ENCODE assay signal across 18 mouse cellular contexts in the genomic region with DNA sequence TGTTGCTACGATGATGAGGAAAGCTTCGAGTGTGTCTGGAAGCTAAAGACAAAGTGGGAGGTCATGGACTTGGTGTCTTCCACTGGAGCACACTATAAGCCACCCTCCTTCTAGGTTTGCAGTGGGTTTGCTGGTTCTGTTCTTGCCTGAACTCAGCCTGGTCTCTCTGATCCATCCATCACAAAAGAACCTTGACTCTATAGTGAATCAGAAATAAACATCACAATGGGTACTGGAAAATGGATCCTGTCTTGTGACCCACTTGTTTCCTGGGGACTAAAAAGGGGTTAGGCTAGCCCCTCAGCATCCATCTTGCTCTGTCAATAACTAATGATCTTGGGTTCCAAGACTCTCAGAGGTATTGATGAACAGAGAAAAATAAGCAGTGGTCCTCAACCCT. TPM values are rescaled to one million over a fixed set of nuclear protein-coding genes. Genes with fewer than 3 reads are reported as not detected.
"Had no signal": no experiment of that assay in that cellular context is flagged by ENCODE, and none has a peak within 500 bp of the region (broad histone marks: within the 10 kb centered on the region; RNA-seq: fewer than 3 reads in every experiment).

No protein-coding gene starts in this region.

- H3K27me3 ChIP-seq: neural tube, embryonic 12.5 days; neural tube, embryonic 13.5 days; neural tube, embryonic 15.5 days; stomach, embryonic 15.5 days had no signal

- H3K9ac ChIP-seq: neural tube, embryonic 12.5 days; neural tube, embryonic 13.5 days; neural tube, embryonic 15.5 days; stomach, embryonic 15.5 days had no signal

- H3K27ac ChIP-seq: neural tube, embryonic 12.5 days; neural tube, embryonic 13.5 days; neural tube, embryonic 15.5 days; stomach, embryonic 15.5 days had no signal

- DNase-seq: retina, postnatal 1 day; right cerebral cortex, adult 18-20 months; right cerebral cortex, postnatal 14 days; right cerebral cortex, postnatal 25 days; right cerebral cortex, postnatal 4 days; spleen, adult 18-20 months; thymus, adult 18-20 months; thymus, adult 2 months; thymus, postnatal 14 days; thymus, postnatal 25 days; thymus, postnatal 36 days; thymus, postnatal 4 days had no signal

- H3K36me3 ChIP-seq: neural tube, embryonic 12.5 days; neural tube, embryonic 13.5 days; stomach, embryonic 15.5 days had no signal

- H3K4me3 ChIP-seq: neural tube, embryonic 12.5 days; neural tube, embryonic 13.5 days; neural tube, embryonic 15.5 days; stomach, embryonic 15.5 days had no signal

- H3K4me2 ChIP-seq: neural tube, embryonic 12.5 days; neural tube, embryonic 13.5 days; neural tube, embryonic 15.5 days; stomach, embryonic 15.5 days had no signal

- H3K9me3 ChIP-seq: neural tube, embryonic 12.5 days; neural tube, embryonic 13.5 days; neural tube, embryonic 15.5 days; stomach, embryonic 15.5 days had no signal

- H3K4me1 ChIP-seq: neural tube, embryonic 12.5 days; neural tube, embryonic 13.5 days; neural tube, embryonic 15.5 days; stomach, embryonic 15.5 days had no signal

RNA-seq across cellular contexts. Expression of a gene that starts 57.0 kb away (rescaled TPM):
- total RNA-seq: neutrophil, adult 5-6 weeks had no signal
- polyA plus RNA-seq: spleen, adult 2 months had no signal
